Mouse (Mus musculus) neural tube, embryonic 12.5 days (tissue): Measurements from ENCODE around the gene Gm11939. TPM values are rescaled to one million over a fixed set of nuclear protein-coding genes. Genes with fewer than 3 reads are reported as not detected.

Source experiments
- ATAC-seq: fragments of 200-750 bp; cut with Nextera tagmentation; 2 replicates; pipeline ENCODE4 v1.8.0; 2017; ENCODE audit warnings: low read depth, mild to moderate bottlenecking, moderate TSS enrichment, moderate library complexity; ENCODE audit not compliant: low FRiP score
- H3K27ac ChIP-seq: fragments of 300-500 bp; sonication (generic); 2 replicates; pipeline ENCODE4 v1.5.1; 2016
- H3K27me3 ChIP-seq: fragments of 300-500 bp; sonication (generic); replicated peaks from 2 replicates; pipeline ENCODE4 v1.6.1; 2016; ENCODE audit warnings: mild to moderate bottlenecking
- H3K36me3 ChIP-seq: fragments of 300-500 bp; sonication (generic); 2 replicates; pipeline ENCODE4 v1.6.1; 2016; ENCODE audit warnings: mild to moderate bottlenecking
- H3K4me1 ChIP-seq: fragments of 300-500 bp; sonication (generic); 2 replicates; pipeline ENCODE4 v1.6.1; 2016
- H3K4me2 ChIP-seq: fragments of 300-500 bp; sonication (generic); replicated peaks from 2 replicates; pipeline ENCODE4 v1.6.1; 2016; ENCODE audit warnings: mild to moderate bottlenecking
- H3K4me3 ChIP-seq: fragments of 300-500 bp; sonication (generic); 2 replicates; pipeline ENCODE4 v1.5.1; 2016
- H3K9ac ChIP-seq: fragments of 300-500 bp; sonication (generic); 2 replicates; pipeline ENCODE4 v1.6.1; 2016; ENCODE audit warnings: mild to moderate bottlenecking
- H3K9me3 ChIP-seq: fragments of 300-500 bp; sonication (generic); 2 replicates; pipeline ENCODE4 v1.6.1; 2016; ENCODE audit warnings: mild to moderate bottlenecking
- WGBS: fragments of 180-500 bp; shearing (Covaris S2); methylation state at CpG from one replicate; pipeline ENCODE4 v1.1.7; 2016; 5-methylcytosine and 5-hydroxymethylcytosine counted together
- polyA plus RNA-seq: library from polyadenylated mRNA; unstranded; fragments of >200 nt; fragmentation: Nextera tagmentation; extraction: Ambion mirVana; gene quantifications from 2 replicates; pipeline ENCODE4 v1.2.1, GENCODE M21; 2016

The Gm11939 gene
- polyA plus RNA-seq, 1 experiment from 2014 or later = not detected

DNA sequence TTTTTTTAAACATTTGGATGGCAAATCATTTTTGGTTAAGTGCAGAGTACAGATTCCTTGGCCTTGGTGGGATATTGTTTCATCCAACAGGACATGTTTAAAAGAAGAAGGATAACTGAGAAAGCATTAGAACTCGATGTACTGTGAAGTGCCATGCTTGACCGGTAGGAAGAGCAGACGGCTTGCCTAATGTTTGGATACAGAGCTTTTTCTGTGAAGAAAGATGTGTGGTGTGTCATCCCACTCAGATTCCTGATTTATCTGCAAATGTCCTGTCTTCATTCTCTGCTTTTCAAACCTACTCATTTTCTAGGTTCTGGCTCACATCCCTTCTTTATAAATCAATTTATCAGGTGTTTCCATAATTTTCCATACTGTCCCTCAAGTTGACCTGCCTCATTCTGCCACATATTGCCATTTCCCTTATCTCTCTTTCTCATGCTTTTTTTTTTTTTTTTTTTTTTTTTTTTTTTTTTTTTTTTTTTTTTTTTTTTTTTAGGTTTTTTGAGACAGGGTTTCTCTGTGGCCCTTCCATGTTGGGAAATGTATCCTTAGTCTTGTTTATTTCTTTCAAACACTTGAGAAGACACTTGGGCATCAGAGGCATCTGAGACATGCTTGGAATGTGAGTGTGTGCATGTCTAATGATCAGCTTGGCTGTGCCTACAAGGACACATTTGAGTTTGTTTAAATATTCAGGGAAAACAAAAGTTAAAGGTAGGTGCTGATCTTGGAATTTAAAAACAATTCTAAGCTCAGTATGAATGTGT is 1.1 kb downstream of the Gm11939 start:
- Histone ChIP-seq H3K27me3 (no peaks in the 10 kb centered on the region), H3K9me3 (no peaks in the 10 kb centered on the region), H3K4me3 (no peak overlapping the region), H3K4me1 (no peaks in the 10 kb centered on the region), H3K4me2 (no peak overlapping the region), H3K9ac (no peak overlapping the region), H3K36me3 (no peaks in the 10 kb centered on the region), H3K27ac (no peak overlapping the region)
- 88% methylated on average over 3 of the region's 3 CpGs for WGBS
- ATAC-seq = no peak

DNA sequence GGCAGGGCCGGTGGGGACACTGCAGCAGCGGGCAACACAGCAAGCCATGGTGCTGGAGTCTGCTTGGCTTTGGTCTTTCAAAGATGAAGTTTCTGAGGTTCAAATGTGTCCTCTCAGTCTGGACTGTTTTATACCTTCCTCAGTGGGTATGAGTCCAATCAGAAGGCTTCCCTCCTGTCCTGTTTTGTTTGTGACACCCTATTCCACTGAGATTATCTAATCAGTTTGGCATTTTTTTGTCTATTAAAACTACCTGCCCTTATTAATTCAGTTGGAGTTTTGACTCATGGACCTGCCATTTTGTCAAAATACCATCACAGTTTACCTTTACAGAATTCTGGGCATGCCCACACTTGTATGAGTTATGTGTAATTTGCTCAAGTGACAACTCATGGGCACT is 2.5 kb downstream of the Gm11939 start, which contains the start of gene Krtap3-2:
Gene Krtap3-2 (minus strand): TSS at position 101 of the 400 bp plus-strand sequence.
- H3K4me2 ChIP-seq = no peak within 1 kb of the TSS
- no peak for ATAC-seq
- 94% methylated on average over 2 of the region's 2 CpGs for WGBS
- no peaks in the 10 kb centered on the region for H3K9me3 ChIP-seq
- H3K9ac ChIP-seq = no peak within 1 kb of the TSS
- no peak within 1 kb of the TSS for H3K4me3 ChIP-seq
- H3K4me1 ChIP-seq = no peaks in the 10 kb centered on the region
- H3K36me3 ChIP-seq = no peaks in the 10 kb centered on the region
- no peaks in the 10 kb centered on the region for H3K27me3 ChIP-seq
- H3K27ac ChIP-seq = no peak within 1 kb of the TSS

DNA sequence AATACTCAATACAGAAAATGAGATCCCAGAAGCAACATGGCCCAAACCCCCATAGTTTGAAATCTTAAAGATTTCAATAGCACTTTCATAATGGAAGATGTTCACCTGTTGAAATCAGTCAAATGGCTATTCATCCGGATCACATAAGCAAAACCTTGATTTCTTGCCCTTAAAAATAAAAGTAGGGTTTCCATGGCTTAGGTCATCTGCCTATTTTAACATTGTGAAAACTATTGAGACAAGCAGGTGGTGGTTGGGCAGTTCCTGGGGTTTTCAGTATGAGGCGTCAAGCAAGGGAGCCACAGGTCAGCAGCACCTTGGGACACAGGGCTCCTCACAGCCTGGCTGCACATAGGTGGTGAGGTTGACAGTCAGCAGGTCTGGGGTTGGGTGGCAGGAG is 3.1 kb downstream of the Gm11939 start:
- H3K4me3 ChIP-seq = no peak overlapping the region
- 87% methylated on average over 2 of the region's 2 CpGs for WGBS
- no peaks in the 10 kb centered on the region for H3K4me1 ChIP-seq
- no peaks in the 10 kb centered on the region for H3K36me3 ChIP-seq
- no peak overlapping the region for H3K27ac ChIP-seq
- ATAC-seq = no peak
- H3K4me2 ChIP-seq = no peak overlapping the region
- H3K9me3 ChIP-seq = no peaks in the 10 kb centered on the region
- no peak overlapping the region for H3K9ac ChIP-seq
- no peaks in the 10 kb centered on the region for H3K27me3 ChIP-seq

DNA sequence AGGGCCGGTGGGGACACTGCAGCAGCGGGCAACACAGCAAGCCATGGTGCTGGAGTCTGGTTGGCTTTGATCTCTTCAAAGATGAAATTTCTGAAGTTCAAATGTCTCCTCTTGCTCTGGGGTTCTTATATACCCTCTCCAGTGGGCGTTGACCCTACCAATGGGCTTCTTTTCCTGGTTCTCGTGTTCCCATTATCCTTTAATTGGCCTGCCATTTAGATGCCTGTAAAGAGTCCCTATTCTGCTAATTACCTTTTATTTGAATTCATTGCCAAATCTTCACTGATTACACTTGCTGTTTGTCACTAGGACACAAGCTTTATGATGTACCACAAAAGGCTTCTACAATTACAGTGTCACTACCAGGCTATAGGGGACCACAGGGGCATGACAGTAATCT is 8.5 kb downstream of the Gm11939 start, which contains the start of gene Krtap3-3:
Gene Krtap3-3 (minus strand): TSS at position 101 of the 400 bp plus-strand sequence.
- 31% methylated on average over 4 of the region's 4 CpGs for WGBS
- no peaks in the 10 kb centered on the region for H3K4me1 ChIP-seq
- H3K27me3 ChIP-seq = no peaks in the 10 kb centered on the region
- no peak for ATAC-seq
- H3K27ac ChIP-seq = no peak within 1 kb of the TSS
- H3K4me2 ChIP-seq = no peak within 1 kb of the TSS
- no peaks in the 10 kb centered on the region for H3K36me3 ChIP-seq
- no peak within 1 kb of the TSS for H3K4me3 ChIP-seq
- no peaks in the 10 kb centered on the region for H3K9me3 ChIP-seq
- no peak within 1 kb of the TSS for H3K9ac ChIP-seq

DNA sequence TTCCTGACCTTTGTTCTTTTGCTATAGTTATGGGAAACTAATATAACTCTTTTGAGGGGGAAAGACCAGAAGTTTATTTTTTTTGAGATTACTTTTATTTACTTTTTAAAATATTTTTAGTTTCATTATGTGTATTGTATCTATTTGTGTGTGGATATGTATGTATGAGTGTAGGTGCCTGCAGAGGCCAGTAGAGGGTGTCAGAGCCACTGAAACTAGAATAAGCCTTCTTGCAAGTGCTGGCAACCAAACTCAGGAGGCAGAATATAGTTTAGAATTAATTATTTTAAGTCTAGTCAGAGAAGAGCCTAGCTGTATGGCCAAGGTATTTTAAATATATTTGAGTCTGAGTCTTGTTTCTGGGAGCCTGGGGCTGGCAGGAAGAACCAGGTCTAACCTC is 11.4 kb downstream of the Gm11939 start:
- ATAC-seq = no peak
- no peaks in the 10 kb centered on the region for H3K4me1 ChIP-seq

DNA sequence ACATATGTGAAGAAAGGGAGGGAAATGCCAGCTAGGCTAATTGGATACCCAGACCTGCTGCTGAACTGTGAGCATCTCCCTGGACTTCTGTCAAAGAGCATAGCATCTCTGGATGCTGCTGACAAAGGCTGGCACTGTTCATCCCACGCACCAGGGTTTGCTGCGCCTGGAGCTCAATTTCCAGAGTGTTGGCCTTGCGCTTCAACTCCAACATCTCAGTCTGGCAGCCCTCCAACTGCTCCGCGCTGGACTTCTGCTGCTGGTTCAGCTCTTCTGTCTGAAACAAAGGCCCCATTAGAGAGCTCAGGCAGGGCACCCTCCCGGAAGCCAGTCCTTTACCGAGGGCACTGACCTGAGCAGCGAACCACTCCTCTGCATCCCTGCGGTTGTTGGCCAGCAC is 19.5 kb downstream of the Gm11939 start:
- no peak overlapping the region for H3K27ac ChIP-seq
- H3K9me3 ChIP-seq = no peaks in the 10 kb centered on the region
- H3K9ac ChIP-seq = no peak overlapping the region
- H3K4me1 ChIP-seq = no peaks in the 10 kb centered on the region
- no peaks in the 10 kb centered on the region for H3K27me3 ChIP-seq
- no peak for ATAC-seq
- no peaks in the 10 kb centered on the region for H3K36me3 ChIP-seq
- WGBS = 68% methylated on average over 9 of the region's 9 CpGs
- no peak overlapping the region for H3K4me2 ChIP-seq
- H3K4me3 ChIP-seq = no peak overlapping the region

More for the DNA sequence above, 11.4 kb downstream of the Gm11939 start:
- no peaks in the 10 kb centered on the region for H3K9me3 ChIP-seq
- H3K27me3 ChIP-seq = no peaks in the 10 kb centered on the region
- H3K4me2 ChIP-seq = no peak overlapping the region
- H3K36me3 ChIP-seq = no peaks in the 10 kb centered on the region
- no peak overlapping the region for H3K27ac ChIP-seq
- no peak overlapping the region for H3K9ac ChIP-seq
- H3K4me3 ChIP-seq = no peak overlapping the region

DNA sequence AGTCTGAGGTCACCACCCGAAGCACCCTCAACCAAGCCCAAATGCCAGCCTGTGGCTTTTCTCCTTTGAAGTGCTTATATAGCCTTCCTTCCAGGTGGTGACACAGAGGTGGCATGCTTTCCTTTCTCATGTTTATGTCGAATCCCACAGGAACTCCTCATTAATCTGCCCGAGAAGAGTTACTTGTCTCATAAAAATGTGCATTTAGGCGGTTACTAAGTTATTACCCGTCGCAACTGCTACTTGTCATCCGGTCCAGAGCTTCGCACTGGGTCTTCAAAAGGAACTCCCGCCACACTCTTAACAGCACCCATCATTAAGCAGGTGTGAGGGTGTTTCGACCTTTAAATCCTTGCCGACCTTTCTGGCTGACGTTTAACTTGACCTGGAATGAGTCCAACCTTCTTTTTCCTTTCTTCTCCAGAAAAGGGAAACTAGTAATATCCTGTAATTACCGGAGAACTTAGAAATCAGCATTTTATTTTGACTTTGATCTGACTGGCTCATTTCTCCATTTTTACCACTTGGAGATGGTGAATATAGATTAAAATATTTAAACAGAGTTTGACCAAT is 37.9 kb downstream of the Gm11939 start, which contains the start of gene Krt39:
Gene Krt39 (minus strand): TSS at position 51 of the 573 bp plus-strand sequence.
- Histone ChIP-seq H3K4me1 (no peaks in the 10 kb centered on the region), H3K4me2 (no peak within 1 kb of the TSS), H3K36me3 (no peaks in the 10 kb centered on the region), H3K9ac (no peak within 1 kb of the TSS), H3K27ac (no peak within 1 kb of the TSS), H3K4me3 (no peak within 1 kb of the TSS), H3K27me3 (no peaks in the 10 kb centered on the region), H3K9me3 (no peaks in the 10 kb centered on the region)
- WGBS = 84% methylated on average over 13 of the region's 13 CpGs
- ATAC-seq = no peak

DNA sequence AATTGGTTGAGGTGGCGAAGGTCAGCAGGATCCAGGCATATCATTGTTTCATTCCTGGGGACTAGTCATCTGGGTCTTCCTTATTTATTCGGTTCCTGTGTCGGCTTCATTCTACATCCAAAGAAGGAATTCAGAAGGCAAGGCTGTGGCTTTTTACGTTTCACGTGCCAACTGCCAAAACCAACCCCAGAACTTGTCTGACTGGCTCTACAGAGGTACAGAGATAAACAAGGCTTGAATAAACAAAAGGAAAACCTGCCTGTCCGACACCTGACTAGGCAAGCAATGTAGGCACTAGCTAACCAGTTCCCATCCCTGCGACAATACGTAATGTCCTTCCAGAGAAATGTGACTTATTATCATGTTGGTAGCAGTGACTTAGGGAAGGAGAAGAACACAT is 45.2 kb downstream of the Gm11939 start:
- Histone ChIP-seq H3K9ac (no peak overlapping the region), H3K27me3 (no peaks in the 10 kb centered on the region)

More for the DNA sequence above, 45.2 kb downstream of the Gm11939 start:
- Histone ChIP-seq H3K36me3 (no peaks in the 10 kb centered on the region), H3K4me2 (no peak overlapping the region), H3K9me3 (no peaks in the 10 kb centered on the region), H3K4me1 (no peaks in the 10 kb centered on the region), H3K27ac (no peak overlapping the region), H3K4me3 (no peak overlapping the region)
- ATAC-seq = no peak
- 89% methylated on average over 8 of the region's 8 CpGs for WGBS

Other genes starting within 250 kb of the Gm11939 start
- gene Krt25, start 236.5 kb downstream of the Gm11939 start, polyA plus RNA-seq = 0.13 TPM in 1 of 2 replicates, not detected in the other
- gene Krt26, start 221.5 kb downstream of the Gm11939 start, polyA plus RNA-seq = 0.23 TPM in 1 of 2 replicates, not detected in the other
- gene Krt27, start 208.4 kb downstream of the Gm11939 start, polyA plus RNA-seq = not detected in 2 replicates
- gene Krt28, start 184.6 kb downstream of the Gm11939 start, polyA plus RNA-seq = 0.30 and 0.40 TPM in 2 replicates
- gene Krt10, start 170.1 kb downstream of the Gm11939 start, polyA plus RNA-seq = 32.2 and 36.1 TPM in 2 replicates
- gene Krt12, start 137.2 kb downstream of the Gm11939 start, polyA plus RNA-seq = not detected in 2 replicates
- gene Krt20, start 121.3 kb downstream of the Gm11939 start, polyA plus RNA-seq = 0.20 and 0.38 TPM in 2 replicates
- gene Krt23, start 66.3 kb downstream of the Gm11939 start, polyA plus RNA-seq = not detected in 2 replicates
- gene Krt39, start 38.1 kb downstream of the Gm11939 start, polyA plus RNA-seq = not detected in 2 replicates
- not detected in 2 replicates for gene Krt40, start 16.3 kb downstream of the Gm11939 start, polyA plus RNA-seq
- gene Krtap3-3, start 8.6 kb downstream of the Gm11939 start, polyA plus RNA-seq = not detected in 2 replicates
- not detected in 2 replicates for gene Krtap3-2, start 2.6 kb downstream of the Gm11939 start, polyA plus RNA-seq
- not detected in 2 replicates for gene Krtap3-1, start 7.2 kb upstream of the Gm11939 start, polyA plus RNA-seq
- gene Krtap1-5, start 21.6 kb upstream of the Gm11939 start, polyA plus RNA-seq = not detected in 2 replicates
- gene Krtap1-4, start 24.2 kb upstream of the Gm11939 start, polyA plus RNA-seq = not detected in 2 replicates
- not detected in 2 replicates for gene Krtap1-3, start 31.9 kb upstream of the Gm11939 start, polyA plus RNA-seq
- gene Krtap9-3, start 38.6 kb upstream of the Gm11939 start, polyA plus RNA-seq = not detected in 2 replicates
- gene Gm11938, start 43.8 kb upstream of the Gm11939 start, polyA plus RNA-seq = not detected in 2 replicates
- gene Gm11937, start 50.7 kb upstream of the Gm11939 start, polyA plus RNA-seq = not detected in 2 replicates
- not detected in 2 replicates for gene Krtap2-4, start 55.4 kb upstream of the Gm11939 start, polyA plus RNA-seq
- gene Gm11562, start 61.0 kb upstream of the Gm11939 start, polyA plus RNA-seq = not detected in 2 replicates
- not detected in 2 replicates for gene Krtap4-1, start 68.8 kb upstream of the Gm11939 start, polyA plus RNA-seq
- not detected in 2 replicates for gene Krtap4-2, start 75.6 kb upstream of the Gm11939 start, polyA plus RNA-seq
- not detected in 2 replicates for gene Krtap4-7, start 84.6 kb upstream of the Gm11939 start, polyA plus RNA-seq
- gene Gm11555, start 90.8 kb upstream of the Gm11939 start, polyA plus RNA-seq = not detected in 2 replicates
- gene Gm11563, start 99.5 kb upstream of the Gm11939 start, polyA plus RNA-seq = not detected in 2 replicates
- not detected in 2 replicates for gene Krtap4-6, start 106.5 kb upstream of the Gm11939 start, polyA plus RNA-seq
- gene Gm14190, start 131.3 kb upstream of the Gm11939 start, polyA plus RNA-seq = not detected in 2 replicates
- gene Gm14180, start 174.8 kb upstream of the Gm11939 start, polyA plus RNA-seq = not detected in 2 replicates
- not detected in 2 replicates for gene Gm11595, start 213.4 kb upstream of the Gm11939 start, polyA plus RNA-seq
- not detected in 2 replicates for gene Krtap4-8, start 221.2 kb upstream of the Gm11939 start, polyA plus RNA-seq
- not detected in 2 replicates for gene Krtap4-9, start 225.7 kb upstream of the Gm11939 start, polyA plus RNA-seq
- not detected in 2 replicates for gene Gm11596, start 234.0 kb upstream of the Gm11939 start, polyA plus RNA-seq
- not detected in 2 replicates for gene Gm11569, start 239.5 kb upstream of the Gm11939 start, polyA plus RNA-seq
- not detected in 2 replicates for gene Gm11554, start 245.0 kb upstream of the Gm11939 start, polyA plus RNA-seq